Mouse (Mus musculus) forebrain, embryonic 15.5 days (tissue): Measurements from ENCODE around the gene Napepld. TPM values are rescaled to one million over a fixed set of nuclear protein-coding genes. Genes with fewer than 3 reads are reported as not detected.
"Not testable (repeated sequence)": the region's sequence is repeated elsewhere in the genome, so short reads cannot be mapped to it uniquely, and the experiment has no call there.

ENCODE experiments used
- ATAC-seq: fragments of 200-750 bp; cut with Nextera tagmentation; replicated peaks from 2 replicates; pipeline ENCODE4 v1.8.0; 2017; ENCODE audit warnings: mild to moderate bottlenecking, moderate TSS enrichment, moderate library complexity
- H3K27ac ChIP-seq: fragments of 300-500 bp; sonication (generic); replicated peaks from 2 replicates; pipeline ENCODE4 v1.5.1; 2015; ENCODE audit warnings: mild to moderate bottlenecking, inconsistent platforms
- H3K27me3 ChIP-seq: fragments of 300-500 bp; sonication (generic); 2 replicates; pipeline ENCODE4 v1.6.1; 2015; ENCODE audit warnings: inconsistent platforms
- H3K36me3 ChIP-seq: fragments of 300-500 bp; sonication (generic); 2 replicates; pipeline ENCODE4 v1.6.1; 2015; ENCODE audit warnings: mild to moderate bottlenecking, inconsistent platforms
- H3K4me1 ChIP-seq: fragments of 300-500 bp; sonication (generic); 2 replicates; pipeline ENCODE4 v1.6.1; 2015; ENCODE audit warnings: inconsistent platforms
- H3K4me2 ChIP-seq: fragments of 300-500 bp; sonication (generic); replicated peaks from 2 replicates; pipeline ENCODE4 v1.6.1; 2015; ENCODE audit warnings: mild to moderate bottlenecking, inconsistent platforms
- H3K4me3 ChIP-seq: fragments of 300-500 bp; sonication (generic); 2 replicates; pipeline ENCODE4 v1.5.1; 2015; ENCODE audit warnings: mild to moderate bottlenecking, inconsistent platforms
- H3K9ac ChIP-seq: fragments of 300-500 bp; sonication (generic); replicated peaks from 2 replicates; pipeline ENCODE4 v1.6.1; 2015; ENCODE audit warnings: mild to moderate bottlenecking, inconsistent platforms
- H3K9me3 ChIP-seq: fragments of 300-500 bp; sonication (generic); 2 replicates; pipeline ENCODE4 v1.6.1; 2016; ENCODE audit warnings: inconsistent platforms
- WGBS: fragments of 180-500 bp; shearing (Covaris S2); methylation state at CpG from one replicate; pipeline ENCODE4 v1.1.7; 2015; ENCODE audit warnings: mixed read lengths; 5-methylcytosine and 5-hydroxymethylcytosine counted together
- polyA plus RNA-seq: library from polyadenylated mRNA; unstranded; fragments of >200 nt; fragmentation: Nextera tagmentation; extraction: Ambion mirVana; gene quantifications from 2 replicates; pipeline ENCODE4 v1.2.1, GENCODE M21; 2015

Gene Napepld
- polyA plus RNA-seq, 1 experiment from 2014 or later, result 3.9 TPM

DNA sequence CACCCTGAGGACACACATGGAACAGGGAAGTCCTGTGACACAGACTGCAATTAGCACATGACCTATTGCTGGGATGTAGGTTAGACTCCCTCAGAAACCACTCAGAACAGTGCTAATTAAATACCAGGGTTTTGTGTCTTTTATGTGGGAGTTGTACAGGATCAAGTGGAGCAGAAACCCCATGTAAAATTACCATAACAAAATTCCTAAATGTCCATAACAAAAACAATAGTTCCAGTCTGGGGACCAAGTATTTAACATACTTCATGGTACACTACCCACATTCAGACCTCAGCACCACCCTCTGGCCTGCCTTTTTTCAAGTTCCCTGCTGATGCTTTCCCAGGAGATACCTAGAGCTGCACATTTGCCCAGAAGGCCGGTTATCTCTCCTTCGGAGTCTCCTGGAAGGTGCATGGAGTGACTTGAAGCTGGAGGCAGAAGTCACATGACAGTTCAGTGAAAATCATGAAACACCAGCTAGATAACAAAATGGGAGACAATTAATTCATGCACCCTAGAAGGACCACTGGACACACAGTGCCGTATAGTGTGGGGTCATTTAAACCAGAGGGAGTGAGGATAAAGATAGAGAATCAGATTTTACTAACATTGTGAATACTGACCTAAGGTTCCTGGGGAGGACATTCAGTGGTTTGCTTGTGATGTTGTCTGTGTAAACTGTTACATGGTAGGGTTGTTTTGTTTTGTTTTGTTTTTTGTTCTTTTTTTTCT, 31.1 kb upstream of the Napepld start:
- Histone ChIP-seq H3K4me1 (peaks cover 22% of the 10 kb centered on the region), H3K4me3 (no peak overlapping the region), H3K9ac (peak overlapping the region; percentile 3; the same call in 1 of the 2 replicates), H3K4me2 (peak overlapping the region; percentile 3; the same call in 1 of the 2 replicates), H3K36me3 (no peaks in the 10 kb centered on the region), H3K9me3 (no peaks in the 10 kb centered on the region), H3K27ac (peak overlapping the region; percentile 88), H3K27me3 (no peaks in the 10 kb centered on the region)
- peak; percentile 59 for ATAC-seq
- WGBS, result 5% methylated on average over 3 of the region's 3 CpGs

DNA sequence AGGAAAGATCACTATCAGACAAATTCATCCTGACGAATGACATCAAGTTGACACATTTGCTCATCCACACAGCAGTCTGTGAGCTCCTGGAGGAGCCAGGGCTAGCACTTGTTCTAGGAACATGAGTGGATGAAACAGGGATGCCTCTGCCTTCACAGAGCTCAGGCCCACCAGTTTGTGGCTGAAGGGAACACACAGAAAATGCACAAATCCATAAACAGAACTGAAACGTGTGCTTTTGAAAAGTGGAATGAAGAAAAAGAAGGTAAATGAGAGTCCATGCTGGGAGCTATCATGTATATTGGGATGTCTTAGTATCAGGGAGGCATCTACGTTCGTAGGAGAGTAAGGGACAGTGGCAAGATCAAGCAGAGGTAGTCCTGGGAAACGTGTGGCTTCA, 27.9 kb upstream of the Napepld start:
- Histone ChIP-seq H3K9me3 (no peaks in the 10 kb centered on the region), H3K27ac (no peak overlapping the region), H3K4me1 (peaks cover 30% of the 10 kb centered on the region), H3K27me3 (no peaks in the 10 kb centered on the region), H3K36me3 (no peaks in the 10 kb centered on the region), H3K4me3 (no peak overlapping the region), H3K4me2 (no peak overlapping the region), H3K9ac (no peak overlapping the region)
- no peak for ATAC-seq
- 88% methylated on average over 5 of the region's 5 CpGs for WGBS

DNA sequence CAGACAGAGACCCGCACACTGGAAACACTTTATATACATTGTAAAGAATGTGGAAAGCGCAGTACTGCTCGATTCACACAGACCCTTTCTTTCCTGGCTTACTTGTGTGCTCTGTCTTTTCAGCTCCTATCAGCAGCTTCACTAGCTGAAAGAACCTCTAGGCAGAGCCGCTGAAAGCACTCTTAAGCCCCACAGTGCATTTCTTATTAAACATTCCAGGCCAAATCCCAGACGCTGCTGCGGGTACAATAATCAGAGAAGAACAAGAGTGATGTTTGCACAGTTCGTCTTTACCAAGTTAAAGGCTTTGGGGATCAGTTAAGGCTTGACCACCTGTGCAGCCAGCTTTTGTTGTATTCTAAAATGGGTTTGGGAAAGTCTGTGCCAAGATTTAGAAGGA, 23.7 kb upstream of the Napepld start:
- peak overlapping the region; percentile 77 for H3K27ac ChIP-seq
- no peaks in the 10 kb centered on the region for H3K36me3 ChIP-seq
- ATAC-seq, result peak; percentile 77
- no peaks in the 10 kb centered on the region for H3K9me3 ChIP-seq
- peaks cover 13% of the 10 kb centered on the region for H3K4me1 ChIP-seq
- no peaks in the 10 kb centered on the region for H3K27me3 ChIP-seq
- no peak overlapping the region for H3K4me2 ChIP-seq
- 3% methylated on average over 7 of the region's 7 CpGs for WGBS
- H3K4me3 ChIP-seq, result no peak overlapping the region
- H3K9ac ChIP-seq, result no peak overlapping the region; the same call in 1 of the 2 replicates

DNA sequence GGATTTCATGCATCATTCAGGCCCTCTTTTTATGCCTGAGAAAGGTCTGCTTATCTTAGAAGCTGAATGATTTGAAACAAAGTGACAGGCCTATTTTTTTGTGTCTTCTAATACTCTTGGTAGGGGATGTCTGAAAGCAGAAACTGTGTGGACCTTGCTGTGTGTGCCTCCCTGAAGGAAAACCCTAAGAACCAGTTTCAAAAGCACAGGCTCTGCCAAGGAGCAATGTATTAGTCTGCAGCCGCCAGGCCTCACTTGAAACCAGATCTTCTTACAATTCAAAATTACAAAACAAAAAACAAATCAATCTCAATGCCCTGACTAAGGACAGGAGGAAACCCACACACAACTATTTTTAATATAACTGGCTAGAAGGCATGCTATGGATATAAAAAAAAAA, 23.2 kb upstream of the Napepld start:
- Histone ChIP-seq H3K27me3 (no peaks in the 10 kb centered on the region), H3K27ac (peak overlapping the region; percentile 77), H3K4me2 (no peak overlapping the region), H3K9ac (no peak overlapping the region), H3K9me3 (no peaks in the 10 kb centered on the region), H3K4me3 (no peak overlapping the region), H3K36me3 (no peaks in the 10 kb centered on the region), H3K4me1 (peaks cover 13% of the 10 kb centered on the region)
- ATAC-seq, result peak; percentile 59
- 12% methylated on average over 1 of the region's 1 CpGs for WGBS

DNA sequence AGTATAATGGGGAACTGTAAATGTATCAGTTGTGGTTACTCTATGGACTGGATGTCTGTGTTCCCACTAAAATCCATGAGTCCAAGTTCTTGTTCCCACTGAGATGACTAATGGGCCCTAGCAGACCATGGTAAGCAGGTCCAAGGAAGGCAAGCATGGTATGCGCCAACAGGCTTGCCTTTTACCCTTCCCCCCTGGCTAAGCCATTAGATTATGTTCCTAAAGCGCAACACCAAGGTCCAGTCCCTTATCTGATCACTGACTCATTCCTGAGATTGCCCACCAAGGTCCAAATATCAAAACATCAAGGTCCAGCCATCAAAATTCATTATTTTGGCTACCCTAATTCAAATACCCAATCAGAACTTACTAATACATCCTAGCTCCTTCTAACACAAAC, 18.0 kb upstream of the Napepld start:
- no peaks in the 10 kb centered on the region for H3K27me3 ChIP-seq
- ATAC-seq, result no peak
- H3K4me1 ChIP-seq, result peaks cover 4% of the 10 kb centered on the region; the same call in 1 of the 2 replicates
- no peak overlapping the region for H3K4me3 ChIP-seq
- no peak overlapping the region for H3K4me2 ChIP-seq
- H3K27ac ChIP-seq, result no peak overlapping the region
- no peaks in the 10 kb centered on the region for H3K9me3 ChIP-seq
- 98% methylated on average over 2 of the region's 2 CpGs for WGBS
- H3K9ac ChIP-seq, result no peak overlapping the region
- no peaks in the 10 kb centered on the region for H3K36me3 ChIP-seq

DNA sequence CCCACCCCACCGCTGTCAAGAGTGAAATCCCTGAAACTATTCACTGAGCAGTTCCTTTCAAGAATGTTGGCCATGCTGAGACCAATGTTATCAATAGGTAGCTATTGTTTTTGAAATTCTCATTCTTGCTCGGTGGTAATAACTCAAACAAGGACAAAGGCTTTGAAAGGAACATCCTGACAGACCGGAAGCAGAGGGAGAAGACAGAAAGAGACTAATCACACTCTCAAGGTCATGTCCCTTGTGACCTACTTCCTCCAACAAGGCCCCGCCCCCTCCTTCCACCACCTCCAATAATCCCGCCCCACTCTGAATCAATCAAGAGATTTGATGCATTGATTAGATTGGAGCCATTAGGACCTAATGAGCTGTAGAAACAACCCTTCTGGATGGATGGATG, 17.4 kb upstream of the Napepld start:
- H3K4me2 ChIP-seq, result no peak overlapping the region
- no peaks in the 10 kb centered on the region for H3K9me3 ChIP-seq
- H3K9ac ChIP-seq, result no peak overlapping the region
- H3K4me3 ChIP-seq, result no peak overlapping the region
- no peak overlapping the region for H3K27ac ChIP-seq
- no peaks in the 10 kb centered on the region for H3K27me3 ChIP-seq
- no peak for ATAC-seq
- H3K4me1 ChIP-seq, result no peaks in the 10 kb centered on the region; the same call in 1 of the 2 replicates
- 86% methylated on average over 5 of the region's 5 CpGs for WGBS
- no peaks in the 10 kb centered on the region for H3K36me3 ChIP-seq

DNA sequence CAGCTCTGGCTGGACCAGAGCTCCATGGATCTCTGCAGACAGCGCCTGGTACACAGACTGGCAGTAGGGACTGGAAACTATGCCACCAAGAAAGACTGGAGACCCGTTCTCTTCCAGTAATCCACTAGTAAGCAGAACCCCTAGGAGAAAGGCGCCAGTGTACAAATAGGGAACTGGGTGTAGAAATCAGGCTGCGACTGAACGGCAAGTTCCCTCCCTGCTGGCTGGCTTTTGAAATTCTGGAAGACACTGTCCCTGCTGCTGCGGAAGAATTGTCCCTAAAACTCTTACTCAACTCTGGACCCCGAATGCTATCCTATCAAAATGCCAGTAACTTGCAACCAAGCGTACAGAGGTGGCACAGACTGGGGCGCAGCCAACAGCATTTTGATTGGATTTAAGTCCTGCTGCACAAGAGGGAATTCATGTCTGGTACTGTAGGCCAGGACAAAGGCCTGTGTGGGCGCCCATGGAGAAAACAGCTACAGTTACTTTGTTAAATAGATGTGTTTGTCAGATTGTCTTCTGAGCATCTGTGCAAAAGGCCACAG, 16.0 kb upstream of the Napepld start:
- H3K9me3 ChIP-seq, result no peaks in the 10 kb centered on the region
- H3K27me3 ChIP-seq, result no peaks in the 10 kb centered on the region
- no peak overlapping the region; the same call in 1 of the 2 replicates for H3K27ac ChIP-seq
- no peak overlapping the region for H3K9ac ChIP-seq
- WGBS, result 62% methylated on average over 10 of the region's 10 CpGs
- H3K4me2 ChIP-seq, result no peak overlapping the region
- peak; percentile 33; the same call in 1 of the 2 replicates for ATAC-seq
- no peak overlapping the region for H3K4me3 ChIP-seq
- no peaks in the 10 kb centered on the region for H3K36me3 ChIP-seq
- no peaks in the 10 kb centered on the region for H3K4me1 ChIP-seq

DNA sequence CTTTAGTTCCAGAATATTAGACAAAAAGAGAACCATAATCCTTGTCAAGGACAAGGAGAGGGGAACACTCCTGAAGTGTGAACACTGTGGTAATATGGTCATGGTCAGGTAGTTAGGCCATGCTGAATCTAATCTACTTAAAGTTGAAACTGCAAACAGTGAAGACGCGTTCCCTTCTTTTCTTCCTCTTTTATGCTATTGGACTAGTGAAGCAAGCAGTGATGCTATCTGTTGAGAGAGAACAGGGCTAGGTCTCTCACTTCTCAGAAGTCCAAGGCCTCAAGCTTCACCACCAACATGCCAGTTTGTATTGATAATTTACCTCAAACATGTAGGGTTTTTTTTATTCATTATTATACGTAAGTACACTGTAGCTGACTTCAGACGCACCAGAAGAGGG, 13.3 kb upstream of the Napepld start:
- no peak for ATAC-seq
- H3K9me3 ChIP-seq, result no peaks in the 10 kb centered on the region
- H3K36me3 ChIP-seq, result no peaks in the 10 kb centered on the region
- no peak overlapping the region for H3K4me2 ChIP-seq
- H3K27me3 ChIP-seq, result no peaks in the 10 kb centered on the region
- WGBS, result 96% methylated on average over 4 of the region's 4 CpGs
- no peak overlapping the region for H3K4me3 ChIP-seq
- H3K27ac ChIP-seq, result no peak overlapping the region
- H3K9ac ChIP-seq, result no peak overlapping the region
- H3K4me1 ChIP-seq, result no peaks in the 10 kb centered on the region

DNA sequence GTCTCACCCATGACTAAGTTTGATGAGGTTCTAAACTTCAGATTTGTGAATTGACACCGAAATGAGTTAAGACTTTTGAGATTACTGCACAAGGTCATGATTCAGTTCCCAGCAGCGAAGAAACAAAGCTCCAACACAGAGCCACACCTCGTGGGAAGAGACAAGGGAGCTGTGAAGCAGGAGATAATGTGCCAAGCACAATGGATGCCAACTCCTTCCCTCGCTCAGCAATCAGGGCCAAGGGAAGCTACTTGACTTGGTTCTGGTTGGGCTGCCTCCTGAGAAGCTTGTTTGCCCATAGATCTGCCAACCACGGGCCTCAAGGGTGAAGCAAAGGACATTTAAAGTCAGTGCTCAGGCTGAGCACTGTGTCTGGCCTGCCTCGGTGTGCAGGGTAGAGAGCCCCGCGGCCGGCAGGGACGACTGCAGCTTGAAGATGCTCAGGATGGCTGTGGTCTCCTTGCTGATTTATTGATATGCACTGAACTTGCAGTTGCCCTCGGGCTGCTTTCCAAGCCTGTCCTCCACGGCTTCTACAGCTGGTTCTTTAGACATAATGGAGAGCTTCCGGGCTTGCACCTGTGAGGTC, 11.0 kb upstream of the Napepld start:
- Histone ChIP-seq H3K27me3 (no peaks in the 10 kb centered on the region), H3K4me1 (no peaks in the 10 kb centered on the region), H3K9me3 (no peaks in the 10 kb centered on the region), H3K36me3 (no peaks in the 10 kb centered on the region), H3K4me3 (no peak overlapping the region), H3K9ac (no peak overlapping the region), H3K4me2 (no peak overlapping the region), H3K27ac (no peak overlapping the region)
- 68% methylated on average over 13 of the region's 13 CpGs for WGBS
- no peak for ATAC-seq

DNA sequence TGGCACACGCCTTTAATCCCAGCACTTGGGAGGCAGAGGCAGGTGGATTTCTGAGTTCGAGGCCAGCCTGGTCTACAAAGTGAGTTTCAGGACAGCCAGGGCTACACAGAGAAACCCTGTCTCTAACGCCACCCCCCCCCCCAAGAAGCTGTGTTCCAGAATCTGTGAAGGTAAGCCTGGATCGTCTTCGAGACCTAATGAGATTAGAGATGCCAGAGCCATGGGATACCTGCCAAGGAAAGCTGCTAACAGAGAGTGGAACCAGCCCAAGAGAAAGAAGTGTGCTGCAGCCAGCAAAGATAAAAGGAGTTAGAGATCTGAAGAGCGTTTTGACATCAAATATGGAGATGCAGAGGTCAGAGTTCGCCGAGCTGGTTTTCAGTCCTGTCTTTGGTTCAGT, 6.8 kb upstream of the Napepld start:
- H3K27me3 ChIP-seq, H3K4me1 ChIP-seq, H3K9me3 ChIP-seq, H3K36me3 ChIP-seq, H3K27ac ChIP-seq, H3K4me2 ChIP-seq, H3K4me3 ChIP-seq, H3K9ac ChIP-seq, ATAC-seq: not testable (repeated sequence)
- WGBS, result 67% methylated on average over 8 of the region's 8 CpGs

DNA sequence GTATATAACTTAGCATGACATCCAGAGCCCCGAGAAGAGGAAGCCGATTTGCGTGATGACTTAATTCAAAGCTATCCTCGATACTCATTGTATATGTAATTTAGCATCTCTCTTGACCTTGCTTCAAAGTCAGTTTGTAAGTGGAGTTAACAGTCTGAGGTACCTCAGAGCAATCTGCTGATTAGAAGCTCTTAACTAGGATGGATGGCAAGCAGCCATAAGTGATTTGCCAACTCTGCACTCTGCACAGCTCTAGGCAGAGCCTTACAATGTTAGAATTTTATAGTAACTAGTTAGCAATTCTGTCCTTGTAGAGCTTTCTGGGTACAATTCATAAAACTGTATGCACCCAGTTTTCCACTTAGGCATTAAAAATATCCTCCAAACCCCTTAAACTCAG, 5.3 kb upstream of the Napepld start:
- no peaks in the 10 kb centered on the region for H3K27me3 ChIP-seq
- no peak overlapping the region for H3K9ac ChIP-seq
- 90% methylated on average over 4 of the region's 4 CpGs for WGBS
- H3K36me3 ChIP-seq, result no peaks in the 10 kb centered on the region
- no peak overlapping the region for H3K4me3 ChIP-seq
- H3K4me1 ChIP-seq, result no peaks in the 10 kb centered on the region
- H3K4me2 ChIP-seq, result no peak overlapping the region
- no peaks in the 10 kb centered on the region for H3K9me3 ChIP-seq
- ATAC-seq, result no peak
- H3K27ac ChIP-seq, result no peak overlapping the region

DNA sequence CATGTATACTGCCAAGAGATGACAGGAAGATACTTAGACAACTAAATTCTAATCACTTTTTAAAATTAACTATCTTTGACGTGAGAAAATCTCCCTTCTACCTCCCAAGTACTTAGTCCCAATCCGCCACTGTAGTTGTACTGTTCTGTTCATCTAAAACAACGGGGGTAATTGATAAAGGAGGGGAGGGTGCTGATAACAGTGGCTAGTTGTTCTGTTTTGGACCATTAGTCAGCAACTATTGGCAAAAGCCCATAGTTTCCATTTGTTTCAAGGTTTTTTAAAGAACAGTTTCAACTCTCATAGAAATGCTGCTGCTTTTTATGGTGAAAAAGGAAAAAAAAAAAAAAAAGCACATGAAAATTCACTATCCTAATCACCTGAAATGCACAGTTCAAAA, 2.5 kb upstream of the Napepld start:
- H3K4me2 ChIP-seq, result no peak overlapping the region
- no peak overlapping the region for H3K9ac ChIP-seq
- no peaks in the 10 kb centered on the region for H3K9me3 ChIP-seq
- peaks cover 9% of the 10 kb centered on the region for H3K4me1 ChIP-seq
- no peak overlapping the region for H3K4me3 ChIP-seq
- ATAC-seq, result no peak
- H3K36me3 ChIP-seq, result no peaks in the 10 kb centered on the region
- H3K27me3 ChIP-seq, result no peaks in the 10 kb centered on the region
- 91% methylated on average over 3 of the region's 3 CpGs for WGBS
- H3K27ac ChIP-seq, result no peak overlapping the region
